Mouse (Mus musculus) MEL (cell line): ENCODE measurements around the gene Stxbp1. TPM values are rescaled to one million over a fixed set of nuclear protein-coding genes. Genes with fewer than 3 reads are reported as not detected.

ENCODE experiments used
- DNase-seq: peaks from one replicate; pipeline ENCODE4 v3.0.0; 2011; ENCODE audit warnings: low read depth, low spot score
- H3K27ac ChIP-seq: 2 replicates; pipeline ENCODE4 v1.5.1; 2012; ENCODE audit warnings: low read depth, mild to moderate bottlenecking, control low read depth, low read length, moderate library complexity; ENCODE audit not compliant: control insufficient read depth
- H3K27me3 ChIP-seq, 2 experiments: fragments of 150-350 bp in 1 of 2; sonication (generic) in 1 of 2; 2 replicates each; pipeline ENCODE4 v1.6.1; 2012; ENCODE audit warnings: low read length in 2 of 2, mild to moderate bottlenecking in 2 of 2, improper control_type of control experiment in 1 of 2, moderate library complexity in 1 of 2; ENCODE audit not compliant: insufficient read depth in 2 of 2, control insufficient read depth in 1 of 2
- H3K36me3 ChIP-seq, 2 experiments: 2 replicates each; pipeline ENCODE4 v1.6.1; 2012 to 2014; ENCODE audit warnings: low read length in 2 of 2, improper control_type of control experiment in 1 of 2, inconsistent platforms in 1 of 2, mild to moderate bottlenecking in 1 of 2; ENCODE audit not compliant: insufficient read depth in 2 of 2, control insufficient read depth in 1 of 2
- H3K4me1 ChIP-seq, 2 experiments: fragments of 150-350 bp in 1 of 2; sonication (generic) in 1 of 2; 2 replicates each; pipeline ENCODE4 v1.6.1; 2012; ENCODE audit warnings: low read length in 2 of 2, improper control_type of control experiment in 1 of 2, mild to moderate bottlenecking in 1 of 2; ENCODE audit not compliant: insufficient read depth in 2 of 2, control insufficient read depth in 1 of 2
- H3K4me3 ChIP-seq, 2 experiments: fragments of 150-350 bp in 1 of 2; sonication (generic) in 1 of 2; 2 replicates each; pipeline ENCODE4 v1.5.1; 2012; ENCODE audit warnings: low read depth in 2 of 2, low read length in 2 of 2, mild to moderate bottlenecking in 2 of 2, moderate library complexity in 2 of 2, control low read depth in 1 of 2, improper control_type of control experiment in 1 of 2; ENCODE audit not compliant: control insufficient read depth in 1 of 2, insufficient read depth in 1 of 2
- H3K79me2 ChIP-seq: 2 replicates; pipeline ENCODE4 v1.6.1; 2012; ENCODE audit warnings: mild to moderate bottlenecking, low read length, moderate library complexity; ENCODE audit not compliant: control insufficient read depth, poor library complexity, insufficient read depth
- H3K9ac ChIP-seq: 2 replicates; pipeline ENCODE4 v1.6.1; 2012; ENCODE audit warnings: low read depth, mild to moderate bottlenecking, control low read depth, low read length, moderate library complexity; ENCODE audit not compliant: control insufficient read depth, poor library complexity, severe bottlenecking
- H3K9me3 ChIP-seq: fragments of 150-350 bp; sonication (generic); replicated peaks from 2 replicates; pipeline ENCODE4 v1.6.1; 2012; ENCODE audit warnings: mild to moderate bottlenecking, low read length, improper control_type of control experiment, moderate library complexity; ENCODE audit not compliant: insufficient read depth
- BHLHE40 ChIP-seq: IDR thresholded peaks from 2 replicates; pipeline ENCODE4 v1.6.1; 2012; ENCODE audit warnings: low read depth, mild to moderate bottlenecking, inconsistent platforms, low read length, improper control_type of control experiment, borderline replicate concordance
- CHD1 ChIP-seq: IDR thresholded peaks from 2 replicates; pipeline ENCODE4 v1.6.1; 2012; ENCODE audit warnings: low read depth, mild to moderate bottlenecking, inconsistent platforms, low read length, improper control_type of control experiment
- CHD2 ChIP-seq: IDR thresholded peaks from 2 replicates; pipeline ENCODE4 v1.6.1; 2011; ENCODE audit warnings: low read length, improper control_type of control experiment
- E2F4 ChIP-seq: IDR thresholded peaks from 2 replicates; pipeline ENCODE4 v1.6.1; 2011; ENCODE audit warnings: low read depth, low read length, improper control_type of control experiment, borderline replicate concordance
- HCFC1 ChIP-seq: IDR thresholded peaks from 2 replicates; pipeline ENCODE4 v1.6.1; 2012; ENCODE audit warnings: low read depth, mild to moderate bottlenecking, inconsistent platforms, low read length, improper control_type of control experiment, moderate library complexity
- JUND ChIP-seq: IDR thresholded peaks from 2 replicates; pipeline ENCODE4 v1.6.1; 2011; ENCODE audit warnings: low read depth, mild to moderate bottlenecking, improper control_type of control experiment, low read length
- MAFK ChIP-seq: IDR thresholded peaks from 2 replicates; pipeline ENCODE4 v1.6.1; 2011; ENCODE audit warnings: low read depth, mild to moderate bottlenecking, low read length, improper control_type of control experiment, borderline replicate concordance
- MEF2A ChIP-seq: IDR thresholded peaks from 2 replicates; pipeline ENCODE4 v1.6.1; 2014; ENCODE audit warnings: low read depth, mild to moderate bottlenecking, inconsistent platforms, low read length, improper control_type of control experiment; ENCODE audit not compliant: poor library complexity, insufficient replicate concordance, severe bottlenecking; ENCODE audit errors: extremely low read depth
- MYB ChIP-seq: IDR thresholded peaks from 2 replicates; pipeline ENCODE4 v1.6.1; 2011; ENCODE audit warnings: mild to moderate bottlenecking, low read depth, low read length, improper control_type of control experiment
- POLR2AphosphoS2 ChIP-seq: IDR thresholded peaks from 2 replicates; pipeline ENCODE4 v1.6.1; 2011; ENCODE audit warnings: low read length, improper control_type of control experiment
- POLR2AphosphoS5 ChIP-seq: IDR thresholded peaks from 2 replicates; pipeline ENCODE4 v1.6.1; 2012; ENCODE audit warnings: low read depth, borderline replicate concordance, mild to moderate bottlenecking, inconsistent platforms, low read length, moderate library complexity, mixed read lengths
- RAD21 ChIP-seq: IDR thresholded peaks from 2 replicates; pipeline ENCODE4 v1.6.1; 2011; ENCODE audit warnings: mild to moderate bottlenecking, low read depth, low read length, improper control_type of control experiment
- SIN3A ChIP-seq: IDR thresholded peaks from 2 replicates; pipeline ENCODE4 v1.6.1; 2012; ENCODE audit warnings: low read length, improper control_type of control experiment, inconsistent platforms
- TAL1 ChIP-seq: IDR thresholded peaks from 2 replicates; pipeline ENCODE4 v1.6.1; 2012; ENCODE audit warnings: mild to moderate bottlenecking, inconsistent platforms, low read length, moderate library complexity, mixed read lengths
- TBP ChIP-seq: IDR thresholded peaks from 2 replicates; pipeline ENCODE4 v1.8.0; 2011; ENCODE audit warnings: low read depth, low read length, improper control_type of control experiment
- UBTF ChIP-seq: IDR thresholded peaks from 2 replicates; pipeline ENCODE4 v1.6.1; 2012; ENCODE audit warnings: low read depth, mild to moderate bottlenecking, inconsistent platforms, low read length, improper control_type of control experiment, moderate library complexity, borderline replicate concordance; ENCODE audit not compliant: insufficient read depth
- USF1 ChIP-seq: IDR thresholded peaks from 2 replicates; pipeline ENCODE4 v1.6.1; 2014; ENCODE audit warnings: low read depth, mild to moderate bottlenecking, inconsistent platforms, low read length, improper control_type of control experiment, moderate library complexity
- ZC3H11A ChIP-seq: IDR thresholded peaks from 2 replicates; pipeline ENCODE4 v1.6.1; 2012; ENCODE audit warnings: low read depth, mild to moderate bottlenecking, inconsistent platforms, low read length, improper control_type of control experiment
- ZKSCAN1 ChIP-seq: IDR thresholded peaks from 2 replicates; pipeline ENCODE4 v1.6.1; 2012; ENCODE audit warnings: low read depth, mild to moderate bottlenecking, inconsistent platforms, low read length, improper control_type of control experiment, moderate library complexity
- ZMIZ1 ChIP-seq: IDR thresholded peaks from 2 replicates; pipeline ENCODE4 v1.6.1; 2012; ENCODE audit warnings: low read depth, mild to moderate bottlenecking, inconsistent platforms, low read length, improper control_type of control experiment, moderate library complexity
- polyA plus RNA-seq, 2 experiments: library from polyadenylated mRNA; stranded (reverse) in 1 of 2; unstranded in 1 of 2; fragments of >175 nt in 1 of 2; fragments of >200 nt in 1 of 2; gene quantifications; 2 replicates each; pipeline versions ENCODE4 v1.2.1 to v1.2.4; 2012; ENCODE audit warnings: low replicate concordance in 2 of 2, low read depth in 1 of 2; ENCODE audit not compliant: insufficient read length in 2 of 2, insufficient read depth in 1 of 2, missing spikeins in 1 of 2
- total RNA-seq: library from RNA; depleted of rRNA; stranded (reverse); fragments of 300-350 nt; gene quantifications from 2 replicates; pipeline ENCODE4 v1.2.3, GENCODE M21; 2012

The Stxbp1 gene
- total and polyA plus RNA-seq, 3 experiments: 7.1 to 33.2 TPM; not detected in 1

DNA sequence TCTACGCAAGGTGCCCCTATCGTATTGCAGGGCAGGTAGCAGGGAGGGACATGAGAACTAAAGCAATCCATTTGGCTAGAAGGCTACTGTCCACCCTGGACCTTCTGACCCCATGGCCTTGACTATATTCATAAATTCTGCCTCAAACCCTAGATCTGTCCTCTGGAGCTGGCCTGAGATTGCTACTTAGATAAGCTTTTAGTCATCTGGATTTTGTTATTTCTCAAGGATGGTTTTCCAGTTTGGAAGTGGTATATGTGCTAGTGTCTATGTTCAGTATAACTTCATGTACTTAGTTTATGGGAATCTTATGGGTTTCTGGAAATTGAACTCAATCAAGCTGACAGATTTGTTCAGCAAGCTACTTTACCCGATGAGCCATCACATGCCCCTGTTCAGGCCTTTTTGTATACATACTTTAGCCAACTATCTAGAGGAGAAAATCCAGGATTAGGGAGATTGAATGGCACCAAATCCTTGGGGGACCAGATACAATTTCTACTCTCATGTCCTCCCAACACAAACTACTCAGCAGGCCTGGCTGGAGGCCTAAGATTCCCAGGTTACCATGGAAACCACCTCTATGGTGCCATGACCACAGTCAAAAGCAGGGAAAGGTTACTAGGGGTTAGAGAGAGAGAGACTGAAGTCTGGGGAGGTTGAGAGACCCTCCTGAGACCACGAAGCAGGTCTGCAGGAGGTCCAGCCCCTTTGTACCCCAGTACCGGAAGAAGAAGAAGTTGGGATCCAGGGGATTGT is 77.5 kb downstream of the Stxbp1 start:
- H3K4me1 ChIP-seq: peaks cover 2 to 8% of the 10 kb centered on the region in 2 experiments; a peak in 2 of 4 replicates
- no peak overlapping the region for H3K4me3 ChIP-seq
- H3K79me2 ChIP-seq: no peaks in the 10 kb centered on the region
- no peaks in the 10 kb centered on the region for H3K9me3 ChIP-seq
- no peak overlapping the region for H3K27ac ChIP-seq
- no peaks in the 10 kb centered on the region for H3K27me3 ChIP-seq
- no peak overlapping the region for H3K9ac ChIP-seq
- H3K36me3 ChIP-seq: no peaks in the 10 kb centered on the region
- TF ChIP-seq MEF2A (no peak), TAL1 (no peak), ZKSCAN1 (no peak), SIN3A (no peak), BHLHE40 (no peak), POLR2AphosphoS2 (no peak), MAFK (no peak), E2F4 (no peak), POLR2AphosphoS5 (no peak), RAD21 (no peak), MYB (no peak), JUND (no peak), UBTF (no peak), ZC3H11A (no peak), CHD1 (no peak), ZMIZ1 (no peak), CHD2 (no peak), HCFC1 (no peak), USF1 (no peak)
- DNase-seq: no peak

DNA sequence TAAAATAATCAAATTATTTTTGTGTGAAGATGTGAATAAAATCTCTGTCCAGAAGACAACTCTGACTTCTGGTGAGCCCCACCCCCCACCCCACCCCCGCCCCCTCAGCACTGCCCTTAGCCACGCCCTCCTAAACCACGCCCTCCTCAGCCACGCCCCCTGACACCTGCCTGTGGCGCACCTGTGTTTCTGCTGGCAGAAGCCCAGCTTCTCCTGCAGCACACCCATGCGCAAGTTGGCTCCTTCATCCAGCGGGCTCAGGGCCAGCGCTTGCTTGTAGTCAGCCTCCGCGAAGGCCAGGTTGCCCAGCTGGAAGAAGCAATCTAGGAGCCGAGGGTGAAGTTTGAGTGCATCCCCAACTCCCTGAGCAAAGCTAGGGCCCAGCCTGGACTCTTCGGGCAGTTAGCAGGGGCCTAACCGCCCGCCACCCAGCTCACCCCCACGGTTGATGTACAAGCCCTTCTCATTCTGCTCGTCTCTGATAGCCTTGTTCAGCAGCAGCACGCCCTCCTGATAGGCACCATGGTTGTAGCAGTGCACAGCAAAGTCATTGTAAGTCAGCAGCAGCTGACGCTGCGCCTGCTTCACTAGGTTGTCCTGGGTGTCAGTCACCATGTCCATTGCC is 78.3 kb downstream of the Stxbp1 start:
- H3K79me2 ChIP-seq: no peaks in the 10 kb centered on the region
- H3K27ac ChIP-seq: no peak overlapping the region
- no peaks in the 10 kb centered on the region for H3K9me3 ChIP-seq
- peak; percentile 30 for DNase-seq
- TF ChIP-seq BHLHE40: no peak
- peak; percentile 70; the same call in 1 of the 2 replicates for TF ChIP-seq TBP
- no peaks in the 10 kb centered on the region for H3K27me3 ChIP-seq
- peaks cover 2 to 8% of the 10 kb centered on the region in 2 experiments; a peak in 2 of 4 replicates for H3K4me1 ChIP-seq
- H3K36me3 ChIP-seq: no peaks in the 10 kb centered on the region
- H3K4me3 ChIP-seq: no peak overlapping the region
- no peak overlapping the region for H3K9ac ChIP-seq
